Mouse (Mus musculus) gastrocnemius, adult 8-10 months (tissue): ENCODE measurements around the gene Gm5134. TPM values are rescaled to one million over a fixed set of nuclear protein-coding genes. Genes with fewer than 3 reads are reported as not detected.

ENCODE experiments used
- DNase-seq, 2 experiments: peaks; one replicate each; pipeline ENCODE4 v3.0.0; 2022; ENCODE audit warnings: low spot score in 2 of 2
- total RNA-seq, 4 experiments: library from RNA; stranded (reverse); gene quantifications; 2 replicates each; pipeline ENCODE4 v1.2.4; 2022

Gene Gm5134
- total RNA-seq, 4 experiments from 2014 or later: not detected

GRCm38 (mm10) chr10:75939481-75940234 lies 14.7 kb upstream of the Gm5134 start:
- DNase-seq: no peak

- DNase-seq: no peak
Measured at GRCm38 (mm10) chr10:75940520-75940919, 13.8 kb upstream of the Gm5134 start, which contains the start of gene Gm867. Gene Gm867, minus strand, starts transcription at chr10:75940672.

- DNase-seq: no peak
Measured at GRCm38 (mm10) chr10:75941042-75941824, 13.1 kb upstream of the Gm5134 start.

- no peak for DNase-seq
Measured at GRCm38 (mm10) chr10:75942736-75943477, 11.4 kb upstream of the Gm5134 start, which contains the start of gene Vpreb3. Gene Vpreb3, plus strand, starts transcription at chr10:75943057.

- no peak for DNase-seq
Measured at GRCm38 (mm10) chr10:75944066-75944772, 10.1 kb upstream of the Gm5134 start.

- DNase-seq: no peak
Measured at GRCm38 (mm10) chr10:75945213-75945612, 9.1 kb upstream of the Gm5134 start.

- DNase-seq: no peak
Measured at GRCm38 (mm10) chr10:75945896-75946295, 8.4 kb upstream of the Gm5134 start.

GRCm38 (mm10) chr10:75948079-75948478 lies 6.2 kb upstream of the Gm5134 start:
- no peak for DNase-seq

GRCm38 (mm10) chr10:75949053-75950045 lies 5.0 kb upstream of the Gm5134 start:
- DNase-seq: no peak

GRCm38 (mm10) chr10:75950791-75951210 lies 3.5 kb upstream of the Gm5134 start:
- DNase-seq: no peak

GRCm38 (mm10) chr10:75951424-75952050 lies 2.8 kb upstream of the Gm5134 start:
- no peak for DNase-seq

- no peak for DNase-seq
Measured at GRCm38 (mm10) chr10:75973846-75974245, 19.5 kb downstream of the Gm5134 start.

- no peak for DNase-seq
Measured at GRCm38 (mm10) chr10:75975216-75975615, 20.9 kb downstream of the Gm5134 start.

- no peak for DNase-seq
Measured at GRCm38 (mm10) chr10:75978119-75978834, 24.0 kb downstream of the Gm5134 start.

GRCm38 (mm10) chr10:75978835-75979157 lies 24.5 kb downstream of the Gm5134 start:
- no peak for DNase-seq

- no peak for DNase-seq
Measured at GRCm38 (mm10) chr10:75979432-75979831, 25.1 kb downstream of the Gm5134 start.

GRCm38 (mm10) chr10:75990430-75991042 lies 36.2 kb downstream of the Gm5134 start:
- DNase-seq: no peak

GRCm38 (mm10) chr10:75993616-75994240 lies 39.4 kb downstream of the Gm5134 start:
- DNase-seq: no peak
